Mouse (Mus musculus) hindbrain, embryonic 16.5 days (tissue): ENCODE results near the gene Dkkl1. TPM values are rescaled to one million over a fixed set of nuclear protein-coding genes. Genes with fewer than 3 reads are reported as not detected.

ENCODE experiments used
- ATAC-seq: fragments of 200-750 bp; cut with Nextera tagmentation; 2 replicates; pipeline ENCODE4 v1.8.0; 2017; ENCODE audit warnings: moderate TSS enrichment, moderate library complexity
- H3K27ac ChIP-seq: fragments of 300-500 bp; sonication (generic); 2 replicates; pipeline ENCODE4 v1.5.1; 2014; ENCODE audit warnings: low read depth, mild to moderate bottlenecking, control low read depth, low read length, moderate library complexity
- H3K27me3 ChIP-seq: fragments of 300-500 bp; sonication (generic); replicated peaks from 2 replicates; pipeline ENCODE4 v1.6.1; 2014; ENCODE audit warnings: low read length; ENCODE audit not compliant: control insufficient read depth, insufficient read depth
- H3K36me3 ChIP-seq: fragments of 300-500 bp; sonication (generic); 2 replicates; pipeline ENCODE4 v1.6.1; 2014; ENCODE audit warnings: mild to moderate bottlenecking, low read length, moderate library complexity, mixed read lengths; ENCODE audit not compliant: control insufficient read depth, insufficient read depth
- H3K4me1 ChIP-seq: fragments of 300-500 bp; sonication (generic); 2 replicates; pipeline ENCODE4 v1.6.1; 2014; ENCODE audit warnings: low read depth, low read length; ENCODE audit not compliant: control insufficient read depth, insufficient read depth
- H3K4me2 ChIP-seq: fragments of 300-500 bp; sonication (generic); 2 replicates; pipeline ENCODE4 v1.6.1; 2014; ENCODE audit warnings: mild to moderate bottlenecking, low read length, control low read depth, moderate library complexity
- H3K4me3 ChIP-seq: fragments of 300-500 bp; sonication (generic); 2 replicates; pipeline ENCODE4 v1.5.1; 2014; ENCODE audit warnings: mild to moderate bottlenecking, low read length, control low read depth, moderate library complexity
- H3K9ac ChIP-seq: fragments of 300-500 bp; sonication (generic); 2 replicates; pipeline ENCODE4 v1.6.1; 2014; ENCODE audit warnings: low read depth, mild to moderate bottlenecking, control low read depth, low read length, moderate library complexity
- H3K9me3 ChIP-seq: fragments of 300-500 bp; sonication (generic); 2 replicates; pipeline ENCODE4 v1.6.1; 2014; ENCODE audit warnings: mild to moderate bottlenecking, low read length, moderate library complexity; ENCODE audit not compliant: control insufficient read depth
- WGBS: fragments of 180-500 bp; shearing (Covaris S2); extraction: QIAGEN DNeasy Blood & Tissue Kit; methylation state at CpG from one replicate; pipeline ENCODE4 v1.1.7; 2014; 5-methylcytosine and 5-hydroxymethylcytosine counted together
- polyA plus RNA-seq: library from polyadenylated mRNA; unstranded; fragments of >200 nt; fragmentation: Nextera tagmentation; extraction: Ambion mirVana; gene quantifications from 2 replicates; pipeline ENCODE4 v1.2.1, GENCODE M21; 2015

The Dkkl1 gene
- polyA plus RNA-seq, 1 experiment from 2014 or later = 18.4 TPM

- Histone ChIP-seq H3K4me3 (no peak overlapping the region), H3K4me2 (no peak overlapping the region), H3K4me1 (peaks cover 2% of the 10 kb centered on the region; the same call in 1 of the 2 replicates), H3K27me3 (no peaks in the 10 kb centered on the region; the same call in 1 of the 2 replicates), H3K9me3 (no peaks in the 10 kb centered on the region), H3K27ac (no peak overlapping the region), H3K36me3 (no peaks in the 10 kb centered on the region), H3K9ac (no peak overlapping the region)
- no peak for ATAC-seq
- 71% methylated on average over 4 of the region's 5 CpGs for WGBS
These were observed 15.0 kb downstream of the Dkkl1 start for GRCm38 (mm10) chr7:45196994-45197393.

- Histone ChIP-seq H3K36me3 (no peaks in the 10 kb centered on the region), H3K4me3 (no peak overlapping the region), H3K9ac (no peak overlapping the region), H3K4me1 (peaks cover 2% of the 10 kb centered on the region; the same call in 1 of the 2 replicates), H3K4me2 (no peak overlapping the region), H3K9me3 (no peaks in the 10 kb centered on the region), H3K27ac (no peak overlapping the region), H3K27me3 (no peaks in the 10 kb centered on the region; the same call in 1 of the 2 replicates)
- no peak for ATAC-seq
- WGBS = 85% methylated on average over 4 of the region's 4 CpGs
These were observed 15.8 kb downstream of the Dkkl1 start for GRCm38 (mm10) chr7:45196176-45196535.

GRCm38 (mm10) chr7:45195341-45196175 is 16.4 kb downstream of the Dkkl1 start:
- Histone ChIP-seq H3K9me3 (no peaks in the 10 kb centered on the region), H3K9ac (no peak overlapping the region), H3K4me3 (no peak overlapping the region), H3K4me1 (peaks cover 2% of the 10 kb centered on the region; the same call in 1 of the 2 replicates), H3K27me3 (no peaks in the 10 kb centered on the region; the same call in 1 of the 2 replicates), H3K4me2 (no peak overlapping the region), H3K27ac (no peak overlapping the region), H3K36me3 (no peaks in the 10 kb centered on the region)
- ATAC-seq = no peak
- 66% methylated on average over 13 of the region's 13 CpGs for WGBS

GRCm38 (mm10) chr7:45193871-45194785 is 17.8 kb downstream of the Dkkl1 start:
- Histone ChIP-seq H3K4me1 (peaks cover 2% of the 10 kb centered on the region; the same call in 1 of the 2 replicates), H3K4me3 (no peak overlapping the region), H3K36me3 (no peaks in the 10 kb centered on the region), H3K9me3 (no peaks in the 10 kb centered on the region), H3K4me2 (no peak overlapping the region), H3K27ac (no peak overlapping the region), H3K27me3 (peaks cover 4% of the 10 kb centered on the region; the same call in 1 of the 2 replicates), H3K9ac (no peak overlapping the region)
- WGBS = 63% methylated on average over 15 of the region's 17 CpGs
- ATAC-seq = no peak

GRCm38 (mm10) chr7:45193406-45193805 is 18.5 kb downstream of the Dkkl1 start:
- H3K4me2 ChIP-seq = no peak overlapping the region
- WGBS = 61% methylated on average over 5 of the region's 5 CpGs
- no peak overlapping the region for H3K27ac ChIP-seq
- H3K36me3 ChIP-seq = no peaks in the 10 kb centered on the region
- no peak overlapping the region for H3K4me3 ChIP-seq
- H3K27me3 ChIP-seq = peaks cover 4% of the 10 kb centered on the region; the same call in 1 of the 2 replicates
- peaks cover 2% of the 10 kb centered on the region; the same call in 1 of the 2 replicates for H3K4me1 ChIP-seq
- ATAC-seq = no peak
- no peak overlapping the region for H3K9ac ChIP-seq
- no peaks in the 10 kb centered on the region for H3K9me3 ChIP-seq

- no peak for ATAC-seq
- Histone ChIP-seq H3K9ac (no peak overlapping the region), H3K4me3 (no peak overlapping the region), H3K27me3 (peaks cover 4% of the 10 kb centered on the region; the same call in 1 of the 2 replicates), H3K4me2 (no peak overlapping the region), H3K27ac (no peak overlapping the region), H3K36me3 (no peaks in the 10 kb centered on the region), H3K9me3 (no peaks in the 10 kb centered on the region), H3K4me1 (no peaks in the 10 kb centered on the region; the same call in 1 of the 2 replicates)
- 85% methylated on average over 7 of the region's 7 CpGs for WGBS
These were observed 19.2 kb downstream of the Dkkl1 start for GRCm38 (mm10) chr7:45192585-45193310.

- Histone ChIP-seq H3K27me3 (peaks cover 4% of the 10 kb centered on the region; the same call in 1 of the 2 replicates), H3K4me2 (no peak overlapping the region), H3K4me1 (no peaks in the 10 kb centered on the region; the same call in 1 of the 2 replicates), H3K9me3 (no peaks in the 10 kb centered on the region), H3K4me3 (no peak overlapping the region), H3K27ac (no peak overlapping the region; the same call in 1 of the 2 replicates), H3K9ac (no peak overlapping the region), H3K36me3 (no peaks in the 10 kb centered on the region)
- peak; percentile 44; the same call in 1 of the 2 replicates for ATAC-seq
- whole genome bisulfite sequencing = 22% methylated on average over 8 of the region's 8 CpGs
These were observed 20.1 kb downstream of the Dkkl1 start for GRCm38 (mm10) chr7:45191803-45192363.

- Histone ChIP-seq H3K9ac (no peak overlapping the region), H3K9me3 (no peaks in the 10 kb centered on the region), H3K27ac (no peak overlapping the region), H3K36me3 (no peaks in the 10 kb centered on the region), H3K27me3 (peaks cover 4% of the 10 kb centered on the region; the same call in 1 of the 2 replicates), H3K4me1 (no peaks in the 10 kb centered on the region; the same call in 1 of the 2 replicates), H3K4me2 (no peak overlapping the region), H3K4me3 (no peak overlapping the region)
- no peak for ATAC-seq
- WGBS = 91% methylated on average over 2 of the region's 2 CpGs
These were observed 20.8 kb downstream of the Dkkl1 start for GRCm38 (mm10) chr7:45191161-45191560.
